Mouse (Mus musculus) ES-CJ7 (cell line): ENCODE results near the gene Gm20521.

Experiments used
- DNase-seq: peaks from one replicate; pipeline ENCODE4 v3.0.0; 2011; ENCODE audit warnings: low read depth, low spot score

Gene Gm20521

DNA sequence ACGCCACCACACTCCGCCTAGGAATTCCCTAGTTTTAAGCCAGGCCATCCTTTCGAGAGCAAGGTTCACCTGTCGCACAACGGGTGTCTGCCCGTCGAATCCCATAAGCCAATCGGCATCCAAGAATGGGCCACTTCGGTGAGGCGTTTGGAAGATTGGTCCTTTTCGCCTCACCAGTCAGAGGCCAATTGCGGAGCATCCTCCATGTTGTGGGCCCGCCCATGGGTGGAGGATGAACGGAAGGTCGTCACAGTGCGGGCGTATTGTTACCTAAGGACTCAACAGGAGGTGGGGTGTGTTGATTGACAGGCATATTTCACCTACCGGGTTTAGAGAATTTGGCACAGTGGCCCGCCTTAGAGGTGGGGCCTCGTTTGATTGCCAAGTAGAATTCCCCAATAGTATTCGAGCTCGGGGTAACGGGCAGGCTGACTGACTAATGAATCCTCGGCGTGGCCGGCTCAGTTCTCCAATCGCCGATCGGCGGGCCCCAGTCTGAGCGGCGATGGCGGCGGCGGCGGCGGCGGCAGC lies 10.5 kb downstream of the Gm20521 start:
- DNase-seq: peak; percentile 100

DNA sequence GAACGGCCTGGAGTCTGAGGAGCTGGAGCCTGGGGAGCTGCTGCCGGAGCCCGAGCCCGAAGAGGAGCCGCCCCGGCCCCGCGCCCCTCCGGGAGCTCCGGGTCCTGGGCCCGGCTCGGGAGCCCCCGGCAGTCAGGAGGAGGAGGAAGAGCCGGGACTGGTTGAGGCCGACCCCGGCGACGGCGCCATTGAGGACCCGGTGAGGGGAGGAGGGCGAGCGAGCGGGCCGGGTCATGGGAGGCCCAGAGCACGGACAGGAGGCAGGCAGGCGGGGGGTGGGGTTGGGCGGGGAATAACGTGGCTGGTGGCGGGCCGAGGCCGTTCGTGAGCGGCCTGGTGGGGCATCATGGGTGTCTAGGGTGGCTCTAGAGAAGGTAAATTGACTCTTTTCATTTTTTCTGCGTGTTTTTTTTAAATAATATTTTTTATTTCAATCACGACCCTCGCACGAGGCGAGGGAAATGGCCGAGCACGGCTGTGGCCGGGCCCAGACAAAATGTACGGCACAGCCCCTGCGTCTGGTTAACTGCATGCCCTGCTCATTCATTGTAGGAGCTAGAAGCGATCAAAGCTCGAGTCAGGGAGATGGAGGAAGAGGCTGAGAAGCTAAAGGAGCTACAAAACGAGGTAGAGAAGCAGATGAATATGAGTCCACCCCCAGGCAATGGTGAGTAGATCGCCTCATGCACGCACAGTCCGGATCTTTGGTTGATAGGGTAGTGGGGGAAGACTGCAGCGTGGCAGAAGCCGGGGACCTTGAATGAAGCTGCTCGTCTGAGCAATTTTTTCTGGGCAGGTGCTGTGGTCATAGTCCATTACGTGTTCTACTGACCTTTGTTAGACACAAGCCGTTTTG lies 11.3 kb downstream of the Gm20521 start:
- DNase-seq: peak; percentile 25

DNA sequence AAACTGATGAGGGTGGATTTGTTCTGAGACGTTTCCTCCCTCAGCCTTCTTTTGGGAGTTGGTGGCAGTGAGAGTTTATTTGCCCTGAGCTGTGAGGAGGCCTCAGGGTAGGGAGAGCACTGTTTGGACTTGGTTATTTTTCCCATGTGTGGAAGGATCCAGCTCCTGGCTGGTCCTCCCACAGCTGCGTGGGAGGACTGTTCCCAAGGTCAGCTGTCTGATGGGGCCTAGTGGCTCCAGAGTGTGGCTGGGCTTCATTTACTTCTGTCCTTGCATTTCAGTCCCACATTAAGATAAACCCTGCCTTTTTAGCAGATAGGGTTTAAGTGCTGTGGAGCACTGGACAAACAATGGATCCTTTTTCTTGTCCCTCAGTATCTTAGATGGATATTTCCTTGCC lies 14.2 kb downstream of the Gm20521 start:
- DNase-seq: no peak

DNA sequence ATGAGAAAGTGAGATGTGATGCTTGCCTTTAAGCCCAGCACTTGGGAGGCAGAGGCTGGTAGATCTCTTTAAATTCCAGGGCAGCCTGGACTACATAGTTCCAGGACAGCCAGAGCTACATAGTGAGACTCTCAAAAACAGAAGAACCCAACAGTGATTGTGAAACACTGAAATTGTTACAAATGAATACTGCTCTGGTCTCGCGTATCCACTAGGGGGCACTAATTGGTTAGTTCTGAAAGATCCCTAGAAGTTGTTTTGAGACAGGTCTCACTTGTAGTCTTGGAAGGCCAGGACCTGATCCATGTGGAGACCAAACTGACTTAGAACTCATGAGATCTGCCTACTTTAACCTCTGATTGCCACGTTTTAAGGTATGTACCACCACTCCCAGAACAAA lies 17.1 kb downstream of the Gm20521 start:
- peak; percentile 84 for DNase-seq

DNA sequence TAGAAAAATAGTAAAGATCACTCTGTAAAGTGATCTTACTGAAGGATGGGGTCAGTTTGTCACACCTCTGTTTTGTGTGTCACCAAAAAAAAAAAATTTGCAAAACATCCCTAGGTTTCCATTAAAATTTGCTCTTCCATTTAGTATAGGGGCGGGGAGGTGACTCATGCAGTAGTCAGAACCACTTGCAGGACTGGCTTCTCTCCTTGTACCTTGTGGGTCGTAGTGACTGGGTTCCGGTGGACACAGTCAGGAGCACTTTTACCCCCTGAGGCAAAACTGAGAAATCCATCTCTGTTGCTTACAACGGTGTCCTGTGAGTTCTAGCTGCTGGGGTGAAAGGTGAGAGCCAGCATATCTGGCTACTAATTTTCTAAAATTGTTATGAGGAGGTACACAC lies 20.4 kb downstream of the Gm20521 start:
- DNase-seq: no peak

DNA sequence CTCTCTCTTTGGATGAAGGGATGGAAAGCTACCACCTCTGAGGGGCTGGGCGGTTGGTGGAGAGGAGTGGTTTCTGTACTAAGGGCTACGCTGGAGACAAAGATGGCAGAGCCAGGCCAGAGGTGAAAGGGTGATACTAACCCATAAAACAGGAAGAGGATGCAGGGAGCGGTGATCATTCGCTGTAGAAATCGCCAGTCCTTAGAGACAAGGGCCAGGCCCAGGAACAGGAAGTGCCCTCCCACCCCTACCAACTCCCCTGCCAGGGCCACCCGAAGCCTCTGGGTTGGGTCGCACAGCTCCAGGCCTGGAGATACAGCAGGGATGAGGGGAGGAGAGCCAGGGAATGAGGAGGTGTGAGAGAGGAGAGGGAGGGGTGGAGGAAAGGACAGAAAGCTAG lies 25.4 kb downstream of the Gm20521 start:
- DNase-seq: no peak

DNA sequence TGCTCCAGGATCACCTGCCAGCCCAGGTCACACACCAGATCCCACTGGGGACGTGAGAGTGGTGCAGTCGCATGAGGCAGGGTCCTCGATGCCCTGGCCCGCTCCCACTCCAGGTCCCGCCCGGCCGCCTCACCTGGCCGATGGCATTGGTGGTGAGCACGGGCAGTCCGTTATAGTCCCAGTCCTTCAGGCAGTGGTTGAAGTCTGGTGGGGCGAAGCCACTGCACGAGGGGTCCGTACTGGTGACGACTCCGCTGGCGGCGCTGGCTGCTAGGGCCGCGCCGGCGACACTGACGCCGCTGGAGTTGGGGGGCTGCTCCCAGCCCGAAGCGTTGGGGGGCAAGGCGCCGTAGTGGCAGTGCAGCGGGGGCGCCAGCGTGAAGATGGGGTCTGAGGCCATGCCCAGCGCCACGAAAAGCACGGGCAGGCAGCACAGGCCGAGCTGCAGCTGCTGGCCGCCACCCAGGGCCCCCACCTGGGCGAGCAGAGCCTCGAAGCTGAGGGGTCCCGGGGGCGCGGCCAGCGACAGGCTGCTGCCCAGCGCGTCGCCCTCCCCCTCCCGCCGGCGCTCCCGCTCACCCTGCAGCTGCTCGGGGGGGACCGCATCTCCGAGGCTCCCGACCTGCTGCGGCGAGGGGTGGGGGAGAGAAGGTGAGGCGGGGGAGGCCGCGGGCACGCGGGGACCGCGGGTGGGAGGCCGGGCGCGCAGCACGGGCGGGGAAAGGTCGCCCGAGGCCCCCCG lies 29.0 kb downstream of the Gm20521 start:
- no peak for DNase-seq

DNA sequence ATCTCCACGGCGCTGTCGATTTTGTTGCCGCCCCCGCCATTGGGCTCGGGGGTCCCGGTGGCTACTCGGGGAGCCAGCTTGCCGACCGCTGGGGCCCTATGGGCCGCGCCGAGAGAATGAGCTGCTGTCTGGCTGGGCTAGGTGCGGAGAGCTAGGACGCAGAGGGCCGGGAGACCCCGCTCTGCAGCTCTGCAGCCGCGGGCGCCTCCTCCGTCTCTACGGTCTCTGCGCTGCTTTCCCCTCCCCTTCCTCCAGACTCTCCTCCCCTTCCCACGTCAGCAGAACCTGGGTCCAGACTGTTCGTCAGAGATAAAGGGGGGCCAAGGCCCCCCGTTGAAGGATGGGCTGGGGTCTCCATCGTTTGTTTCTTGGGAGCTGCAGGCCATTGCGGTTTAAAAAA lies 29.6 kb downstream of the Gm20521 start, which contains the start of gene Slc22a17:
Slc22a17 (minus strand) TSS at position 247 of the 400 bp plus-strand sequence.
- DNase-seq: peak; percentile 44

DNA sequence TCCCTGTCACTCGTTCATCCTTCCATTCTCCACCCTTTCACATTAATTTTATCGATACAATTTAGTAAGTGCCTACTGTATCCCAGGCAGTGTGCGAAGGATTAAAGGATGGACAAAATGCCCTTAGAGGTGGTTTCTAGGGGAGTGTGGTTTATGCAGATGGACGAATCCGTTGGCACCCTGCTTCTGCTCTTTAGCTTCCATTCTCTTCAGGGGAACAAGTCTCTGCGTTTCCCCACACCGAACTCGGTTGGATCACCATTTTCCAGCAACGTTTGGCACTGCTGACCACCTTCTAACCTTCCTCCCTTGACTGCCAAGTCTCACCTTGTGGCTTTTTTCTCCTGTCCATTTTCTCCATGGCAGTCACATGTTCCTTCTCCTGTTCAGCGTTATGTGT lies 30.1 kb downstream of the Gm20521 start:
- DNase-seq: no peak

DNA sequence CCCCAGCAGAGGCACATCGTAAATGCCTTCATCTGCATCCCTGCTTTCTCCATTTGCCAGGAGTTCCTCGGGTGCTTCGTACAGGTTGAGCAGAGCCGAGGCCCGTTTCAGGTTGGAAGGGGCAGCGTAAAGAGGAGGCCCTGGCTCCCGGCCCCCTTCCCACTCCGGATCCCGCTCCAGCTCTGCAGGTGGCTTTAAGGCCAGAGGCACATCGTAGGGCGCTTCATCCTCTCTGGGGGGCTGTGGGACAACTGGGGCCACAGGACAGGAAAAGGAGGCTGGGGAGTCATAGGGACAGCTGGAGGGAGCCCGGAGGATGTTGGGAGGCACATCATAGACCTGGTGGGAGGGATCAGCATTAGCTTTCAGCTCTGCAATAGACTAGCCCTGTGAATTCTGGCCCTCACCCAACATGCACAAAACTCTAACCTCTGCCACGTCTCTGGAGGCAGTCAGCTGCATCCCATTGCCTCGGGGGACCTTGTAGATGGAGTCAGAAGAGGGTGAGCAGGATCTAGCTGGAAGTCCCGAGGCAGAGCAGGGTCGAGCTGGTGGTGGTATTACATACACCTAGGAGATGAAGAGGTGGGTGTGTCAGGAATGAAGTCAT lies 36.9 kb downstream of the Gm20521 start:
- no peak for DNase-seq

DNA sequence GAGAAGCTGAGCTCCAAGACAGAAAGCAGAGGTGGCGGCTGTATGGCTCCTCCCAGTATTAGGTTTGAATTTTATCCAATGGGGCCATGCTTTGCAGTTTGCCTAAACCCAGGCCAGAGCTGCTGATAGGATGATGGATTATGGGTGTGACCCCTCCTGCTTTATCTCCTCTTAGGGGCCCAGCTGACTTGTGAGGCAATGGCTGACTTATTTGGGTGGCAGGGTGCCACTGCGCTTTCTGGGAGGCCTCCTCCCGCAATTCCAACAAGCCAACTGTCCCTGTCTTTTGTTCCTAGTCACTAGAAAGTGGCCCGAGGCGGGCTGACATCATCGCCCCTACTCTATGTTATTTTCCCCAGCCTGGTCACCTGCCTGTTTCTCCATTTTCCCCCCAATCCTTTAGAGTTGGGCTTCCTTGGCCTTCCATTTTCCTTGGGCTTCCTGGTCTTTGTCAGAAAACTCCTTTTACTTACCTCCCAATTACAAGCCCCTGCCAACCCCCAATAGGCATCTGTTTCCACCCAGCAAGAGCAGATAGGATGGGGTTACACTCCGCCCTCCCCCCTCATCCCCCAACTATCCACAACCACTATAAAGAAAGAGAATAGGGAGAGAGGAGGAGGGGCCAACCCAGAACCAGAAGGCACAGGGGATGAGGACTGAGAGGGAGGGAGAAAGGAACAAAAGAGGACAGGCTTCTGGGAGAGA lies 41.6 kb downstream of the Gm20521 start:
- peak; percentile 42 for DNase-seq

DNA sequence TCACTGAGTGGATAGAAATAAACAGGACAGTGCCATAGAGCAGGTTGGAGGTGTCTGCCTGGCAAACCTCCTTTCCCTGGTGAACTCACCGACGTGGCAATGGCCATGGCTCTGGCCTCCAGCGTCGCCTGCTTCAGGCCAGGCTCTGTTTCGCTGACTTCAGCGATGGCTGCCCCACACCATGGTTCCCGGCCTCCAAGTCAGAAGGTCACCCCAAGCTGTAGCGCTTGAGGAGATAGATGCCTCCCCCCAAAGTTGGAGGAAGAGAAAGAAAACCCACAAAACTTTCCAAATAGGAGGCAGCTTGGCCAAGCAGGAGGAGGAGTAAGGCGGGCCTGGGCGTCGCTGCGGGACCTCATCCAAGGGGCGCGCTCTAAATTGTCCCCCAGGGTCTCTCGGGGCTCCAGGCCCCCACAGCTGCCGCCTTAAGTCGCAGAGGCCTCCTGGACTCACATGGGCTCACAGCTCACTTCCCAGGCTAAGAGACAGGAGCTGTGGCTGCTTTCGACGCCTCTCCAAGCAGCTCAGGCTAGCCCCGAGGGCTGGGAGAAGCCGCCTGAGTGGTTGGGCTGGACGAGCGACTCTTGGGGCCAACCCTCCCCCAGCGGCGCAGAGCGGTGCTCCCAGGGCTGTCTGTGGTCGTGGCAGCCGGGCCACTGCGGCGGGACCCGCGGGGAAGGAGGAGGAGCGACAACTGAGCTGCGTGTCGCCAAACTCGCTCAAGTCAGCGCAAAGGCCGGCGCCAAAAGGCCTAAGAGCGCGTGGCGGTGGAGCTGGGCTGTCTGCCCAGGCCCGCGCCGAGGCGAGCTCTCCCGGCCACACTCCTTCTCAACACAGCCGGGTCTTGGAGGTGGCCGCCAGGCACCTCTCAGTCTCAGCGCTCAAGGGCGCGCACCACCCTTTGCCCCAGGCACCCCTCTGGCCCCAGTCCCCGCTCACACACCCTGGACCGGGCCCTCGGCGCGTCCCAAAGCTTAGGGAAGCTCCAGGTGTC lies 42.4 kb downstream of the Gm20521 start, which contains the start of gene Efs:
Efs (minus strand) TSS at position 778 of the 994 bp plus-strand sequence.
- DNase-seq: peak; percentile 48

DNA sequence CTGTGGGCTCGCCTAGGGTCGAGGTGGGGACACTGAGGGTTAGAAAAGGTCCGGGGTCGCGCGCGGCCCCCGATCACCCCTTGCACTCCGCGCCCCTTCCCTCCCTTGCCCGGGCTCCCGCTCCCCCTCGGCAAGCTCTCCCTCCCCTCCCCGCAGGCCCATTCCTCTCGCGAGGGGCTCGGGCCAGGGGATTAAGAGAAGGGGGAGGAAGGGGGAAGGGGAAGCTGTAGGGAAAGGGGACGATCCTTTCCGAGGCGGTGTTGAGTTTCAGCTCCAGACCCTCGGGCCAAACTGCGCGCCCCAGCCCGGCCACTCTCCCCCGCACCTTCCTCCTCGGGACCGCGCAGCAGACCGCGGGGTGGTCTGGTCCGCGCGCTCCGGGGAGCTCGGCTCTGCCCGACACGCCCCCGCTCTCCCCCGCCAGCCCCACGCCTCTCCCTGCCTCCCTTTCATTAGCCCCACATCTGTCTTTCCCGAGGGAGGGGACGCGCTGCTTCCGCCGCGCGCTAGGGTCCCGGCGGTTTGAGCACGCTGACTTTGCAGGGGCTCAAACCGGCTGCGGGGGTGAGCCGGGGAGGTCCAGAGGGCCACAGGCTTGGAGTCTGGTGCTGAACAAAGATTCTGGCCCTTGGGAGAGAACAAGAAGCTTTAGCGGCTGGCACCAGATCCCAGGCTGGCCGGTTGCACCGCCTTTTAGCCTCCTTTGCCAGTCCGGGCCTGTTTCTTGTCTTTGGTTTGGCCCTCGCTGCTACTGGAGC lies 43.3 kb downstream of the Gm20521 start:
- peak; percentile 75 for DNase-seq

DNA sequence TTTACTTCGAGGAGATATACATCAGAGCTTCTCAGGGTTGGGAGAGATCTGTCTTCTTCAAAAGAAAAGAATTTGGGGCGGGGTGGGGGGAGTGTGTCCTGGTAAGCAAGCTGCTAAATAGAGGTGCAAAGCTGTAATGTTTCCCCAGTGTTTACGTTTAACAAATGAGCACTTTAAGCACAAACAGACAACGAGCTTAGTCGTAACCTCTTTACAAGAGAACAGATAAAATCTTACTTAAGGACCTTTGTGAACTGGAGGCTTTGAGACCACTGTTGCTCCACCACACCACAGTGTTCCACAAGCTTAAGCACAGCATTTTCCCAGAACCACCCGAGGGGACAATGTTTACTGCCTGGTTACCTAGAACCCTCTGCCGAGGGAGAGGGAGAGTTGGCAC lies 44.1 kb downstream of the Gm20521 start:
- DNase-seq: no peak

DNA sequence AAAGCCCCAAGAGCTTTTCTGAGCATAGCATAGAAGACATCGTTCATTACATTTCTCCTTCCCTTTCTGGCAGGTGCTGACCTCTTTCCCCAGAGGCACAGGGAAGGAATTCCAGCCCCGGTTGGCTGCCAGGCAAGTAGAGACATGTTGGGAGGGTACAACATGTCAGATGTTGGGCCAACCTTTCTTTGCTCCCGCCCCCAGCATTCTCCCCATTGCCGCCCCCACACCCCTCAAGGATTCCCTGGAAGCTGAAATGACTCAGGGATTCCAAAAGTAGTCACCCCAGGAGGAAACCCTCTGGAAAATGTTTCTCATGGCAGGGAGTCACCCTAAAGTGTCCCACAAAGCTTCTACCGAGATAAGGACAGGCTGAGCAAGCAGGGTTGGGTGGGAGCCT lies 46.6 kb downstream of the Gm20521 start:
- no peak for DNase-seq

DNA sequence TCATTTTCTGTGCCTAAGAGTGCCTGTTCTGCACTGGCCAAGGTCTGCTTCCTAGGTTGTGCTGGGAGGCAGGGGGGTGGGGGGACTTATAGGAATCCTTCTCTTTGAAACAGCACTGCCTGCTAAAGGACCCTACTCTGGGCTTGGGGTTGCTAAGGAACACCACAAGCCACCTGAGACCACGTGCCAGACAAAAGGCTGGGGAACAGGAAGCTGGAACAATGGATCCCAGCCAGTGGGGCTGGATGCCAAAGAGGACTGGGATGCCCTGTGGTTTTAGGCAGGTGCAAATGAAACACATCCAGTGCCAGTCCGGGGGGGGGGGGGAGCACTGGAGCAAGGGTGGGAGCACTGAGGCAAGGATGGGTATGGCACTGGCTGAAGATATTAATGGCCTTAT lies 47.2 kb downstream of the Gm20521 start:
- peak; percentile 59 for DNase-seq

DNA sequence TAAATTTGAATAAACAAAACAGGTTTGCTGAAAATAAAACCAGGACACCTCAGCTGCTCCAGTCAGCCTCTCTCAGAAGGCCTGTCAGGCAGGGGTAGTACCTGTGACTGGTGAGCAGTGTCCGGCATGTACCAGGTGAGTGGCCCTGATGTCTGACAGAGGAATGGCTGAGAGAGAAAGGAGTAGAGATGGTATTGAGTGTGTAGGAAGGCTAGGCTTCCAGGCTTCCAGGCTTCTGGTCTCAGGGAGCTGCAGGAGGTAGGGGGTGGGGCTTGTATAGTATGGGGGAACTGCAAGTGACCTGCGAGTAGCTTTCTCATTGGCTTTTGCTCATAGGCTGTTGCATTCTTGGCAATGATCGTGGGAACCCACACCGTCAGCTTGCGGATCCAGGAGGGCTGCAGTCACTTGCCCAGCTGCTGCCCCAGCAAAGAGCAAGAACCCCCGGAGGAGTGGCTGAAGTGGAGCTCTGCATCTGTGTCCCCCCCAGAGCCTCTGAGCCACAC lies 49.5 kb downstream of the Gm20521 start, which contains the start of gene Il25:
Il25 (plus strand) TSS at position 51 of the 506 bp plus-strand sequence.
- DNase-seq: peak; percentile 21

DNA sequence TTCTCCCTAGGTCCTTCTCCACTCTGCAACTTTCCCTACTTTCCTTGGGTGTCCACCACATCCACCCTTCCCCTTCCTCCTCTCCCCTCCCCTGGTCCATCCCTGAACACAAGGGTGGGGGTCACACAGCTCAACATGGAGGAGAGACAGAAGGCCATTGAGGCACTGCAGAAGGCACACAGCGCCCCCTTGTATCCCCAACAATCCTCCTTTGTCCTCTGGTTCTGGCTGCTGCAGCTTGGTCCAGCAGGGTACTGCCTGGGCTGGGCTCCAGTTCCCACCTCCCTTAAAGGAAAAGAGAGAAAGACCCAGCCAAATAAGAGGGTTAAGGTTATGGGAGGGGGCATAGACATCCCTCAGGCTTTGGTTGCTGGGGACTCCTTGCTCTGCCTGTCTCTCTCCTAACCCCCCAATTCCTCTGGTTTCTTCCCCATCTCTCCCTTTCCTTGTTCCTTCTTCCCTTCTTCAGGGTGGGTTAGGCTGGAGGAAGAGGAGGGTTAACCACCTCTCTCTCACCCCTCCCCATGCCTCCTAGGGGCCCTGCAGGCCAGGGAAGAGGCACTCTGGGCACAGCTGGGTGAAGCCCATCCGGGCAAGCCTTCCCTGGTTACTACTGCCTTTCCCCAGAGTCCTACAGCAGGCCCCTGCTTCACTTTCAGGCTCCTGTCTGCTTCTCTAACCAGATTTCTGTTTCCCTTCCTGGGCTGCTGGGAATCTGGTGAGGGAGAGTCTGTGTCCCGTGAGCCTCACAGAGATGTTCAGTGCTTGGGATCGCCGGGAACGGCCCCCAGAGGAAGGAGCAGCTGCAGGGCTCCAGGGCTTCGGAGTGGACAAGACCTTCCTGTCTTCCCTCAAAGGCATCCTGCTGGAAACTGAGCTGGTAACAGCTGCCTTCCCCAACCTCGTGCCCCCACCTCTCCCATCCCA lies 52.9 kb downstream of the Gm20521 start, which contains the start of gene Cmtm5:
Cmtm5 (plus strand) TSS at position 358 of the 927 bp plus-strand sequence.
- DNase-seq: no peak
